Mouse (Mus musculus) C2C12 (cell line): Measurements from ENCODE around the gene Sugp2. TPM values are rescaled to one million over a fixed set of nuclear protein-coding genes. Genes with fewer than 3 reads are reported as not detected.

Source experiments
- H3K27me3 ChIP-seq: one replicate; pipeline ENCODE4 v1.6.1; 2011; ENCODE audit not compliant: control insufficient read depth, insufficient read depth, insufficient read length
- H3K36me3 ChIP-seq: one replicate; pipeline ENCODE4 v1.6.1; 2011; ENCODE audit not compliant: control insufficient read depth, insufficient read depth
- H3K4me3 ChIP-seq: one replicate; pipeline ENCODE4 v1.5.1; 2011; ENCODE audit warnings: mild to moderate bottlenecking, control low read depth; ENCODE audit not compliant: poor library complexity, insufficient read depth, severe bottlenecking
- H3K79me2 ChIP-seq: one replicate; pipeline ENCODE4 v1.6.1; 2011; ENCODE audit not compliant: control insufficient read depth, insufficient read depth
- H3K79me3 ChIP-seq: one replicate; pipeline ENCODE4 v1.6.1; 2011; ENCODE audit warnings: low read depth, control low read depth
- H3ac ChIP-seq: one replicate; pipeline ENCODE3; 2011; ENCODE audit warnings: low read depth; ENCODE audit not compliant: control insufficient read depth, insufficient read length
- CEBPB ChIP-seq: IDR thresholded peaks from one replicate; pipeline ENCODE4 v1.6.1; 2011; ENCODE audit warnings: low read depth, mild to moderate bottlenecking, control low read depth, moderate library complexity
- CTCF ChIP-seq: IDR thresholded peaks from one replicate; pipeline ENCODE4 v1.5.1; 2011; ENCODE audit not compliant: control insufficient read depth, insufficient read depth, insufficient read length
- FOSL1 ChIP-seq: IDR thresholded peaks from one replicate; pipeline ENCODE4 v1.8.0; 2011; ENCODE audit warnings: mild to moderate bottlenecking, low read length; ENCODE audit not compliant: poor library complexity, insufficient read depth, severe bottlenecking
- MAX ChIP-seq: IDR thresholded peaks from one replicate; pipeline ENCODE4 v1.6.1; 2011; ENCODE audit warnings: mild to moderate bottlenecking, control low read depth
- MYOD1 ChIP-seq: IDR thresholded peaks from one replicate; pipeline ENCODE4 v1.6.1; 2011; ENCODE audit warnings: low read depth; ENCODE audit not compliant: control insufficient read depth, insufficient read length
- MYOG ChIP-seq: IDR thresholded peaks from one replicate; pipeline ENCODE4 v1.6.1; 2011; ENCODE audit not compliant: control insufficient read depth, insufficient read length; ENCODE audit errors: extremely low read depth
- USF1 ChIP-seq: IDR thresholded peaks from one replicate; pipeline ENCODE4 v1.6.1; 2011; ENCODE audit warnings: low read depth, mild to moderate bottlenecking, control low read depth, moderate library complexity
- polyA plus RNA-seq: library from polyadenylated mRNA; unstranded; fragments of >200 nt; fragmentation: generic; extraction: Trizol; gene quantifications from one replicate; pipeline ENCODE4 v1.2.1, GENCODE M21; 2012; ENCODE audit warnings: missing spikeins

Gene Sugp2
- polyA plus RNA-seq, 1 experiment, result 7.8 TPM

GRCm38 (mm10) chr8:70284421-70284820 is 50.4 kb downstream of the Sugp2 start:
- H3K4me3 ChIP-seq, result no peak overlapping the region
- TF ChIP-seq FOSL1 (no peak), MAX (no peak), CTCF (no peak), MYOG (no peak), MYOD1 (no peak), CEBPB (no peak), USF1 (no peak)

DNA sequence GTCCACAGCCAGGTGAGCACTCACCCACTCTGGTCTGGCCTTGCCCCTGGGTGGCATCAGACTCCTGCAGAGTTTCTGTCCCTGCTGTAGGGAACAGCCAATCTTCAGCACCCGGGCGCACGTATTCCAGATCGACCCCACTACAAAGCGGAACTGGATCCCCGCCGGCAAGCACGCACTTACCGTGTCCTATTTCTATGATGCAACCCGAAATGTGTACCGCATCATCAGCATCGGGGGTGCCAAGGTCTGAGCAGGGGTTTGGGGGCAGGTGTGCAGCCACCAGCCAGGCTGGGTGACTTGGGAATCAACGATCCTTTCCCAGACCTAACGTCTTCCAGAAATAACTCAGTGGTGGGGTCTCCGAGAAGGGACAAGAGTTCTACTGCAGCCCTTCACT is 51.3 kb downstream of the Sugp2 start:
- TF ChIP-seq CTCF (no peak), MYOG (no peak), USF1 (no peak), CEBPB (no peak), MYOD1 (no peak), MAX (no peak), FOSL1 (no peak)
- Histone ChIP-seq H3K36me3 (peaks cover 31% of the 10 kb centered on the region), H3K4me3 (no peak overlapping the region)

More at GRCm38 (mm10) chr8:70284421-70284820, 50.4 kb downstream of the Sugp2 start:
- Histone ChIP-seq H3K79me3 (peaks cover 17% of the 10 kb centered on the region), H3K27me3 (no peaks in the 10 kb centered on the region), H3K79me2 (peaks cover 37% of the 10 kb centered on the region), H3K36me3 (peaks cover 27% of the 10 kb centered on the region), H3ac (no peak overlapping the region)

GRCm38 (mm10) chr8:70286737-70287136 is 52.7 kb downstream of the Sugp2 start:
- Histone ChIP-seq H3K27me3 (no peaks in the 10 kb centered on the region), H3ac (no peak overlapping the region), H3K4me3 (no peak overlapping the region), H3K36me3 (peaks cover 43% of the 10 kb centered on the region), H3K79me3 (peaks cover 17% of the 10 kb centered on the region), H3K79me2 (peaks cover 37% of the 10 kb centered on the region)
- no peak for TF ChIP-seq MAX

More for the DNA sequence above, 51.3 kb downstream of the Sugp2 start:
- peaks cover 37% of the 10 kb centered on the region for H3K79me2 ChIP-seq
- H3K27me3 ChIP-seq, result no peaks in the 10 kb centered on the region
- H3K79me3 ChIP-seq, result peaks cover 17% of the 10 kb centered on the region
- H3ac ChIP-seq, result no peak overlapping the region

GRCm38 (mm10) chr8:70293988-70294405 is 60.0 kb downstream of the Sugp2 start:
- Histone ChIP-seq H3ac (no peak overlapping the region), H3K36me3 (peaks cover 69% of the 10 kb centered on the region), H3K4me3 (no peak overlapping the region), H3K79me2 (no peaks in the 10 kb centered on the region), H3K27me3 (no peaks in the 10 kb centered on the region), H3K79me3 (no peaks in the 10 kb centered on the region)
- TF ChIP-seq USF1 (no peak), CTCF (no peak), CEBPB (no peak), MYOG (no peak), MYOD1 (no peak), FOSL1 (no peak), MAX (no peak)

GRCm38 (mm10) chr8:70300881-70301280 is 66.9 kb downstream of the Sugp2 start:
- TF ChIP-seq CEBPB (no peak), MYOG (no peak), CTCF (no peak), MYOD1 (no peak), FOSL1 (no peak)
- Histone ChIP-seq H3K36me3 (peaks cover 22% of the 10 kb centered on the region), H3K27me3 (no peaks in the 10 kb centered on the region), H3K4me3 (no peak overlapping the region), H3K79me3 (peaks cover 31% of the 10 kb centered on the region), H3ac (peak overlapping the region; percentile 11), H3K79me2 (peaks cover 51% of the 10 kb centered on the region)

- H3ac ChIP-seq, result peak within 1 kb of the TSS; percentile 82
- peaks cover 10% of the 10 kb centered on the region for H3K36me3 ChIP-seq
- TF ChIP-seq USF1, result no peak
- TF ChIP-seq MYOD1, result no peak
- TF ChIP-seq CEBPB, result peak; percentile 61
- TF ChIP-seq MAX, result peak; percentile 21
- peaks cover 51% of the 10 kb centered on the region for H3K79me2 ChIP-seq
- no peaks in the 10 kb centered on the region for H3K27me3 ChIP-seq
- peaks cover 31% of the 10 kb centered on the region for H3K79me3 ChIP-seq
- peak within 1 kb of the TSS; percentile 99 for H3K4me3 ChIP-seq
These were observed 68.4 kb downstream of the Sugp2 start, which contains the start of the genes Ddx49 and Cope for GRCm38 (mm10) chr8:70302358-70302890. Gene Ddx49 (minus strand): TSS chr8:70302489. Gene Cope (plus strand): TSS chr8:70302518.
